Mouse (Mus musculus) retina, postnatal 1 day (tissue): ENCODE measurements around the gene Msx2.

Experiments
- DNase-seq: peaks from one replicate; pipeline ENCODE4 v3.0.0-alpha.2; 2012

Gene Msx2

GRCm38 (mm10) chr13:53464441-53465001 lies 8.4 kb downstream of the Msx2 start:
- DNase-seq = peak; percentile 23

GRCm38 (mm10) chr13:53463946-53464345 lies 8.9 kb downstream of the Msx2 start:
- no peak for DNase-seq

- no peak for DNase-seq
These were observed 9.8 kb downstream of the Msx2 start for GRCm38 (mm10) chr13:53463037-53463436.

- DNase-seq = no peak
These were observed 10.3 kb downstream of the Msx2 start for GRCm38 (mm10) chr13:53462649-53462970.

- peak; percentile 67 for DNase-seq
These were observed 10.8 kb downstream of the Msx2 start for GRCm38 (mm10) chr13:53461855-53462648.

- DNase-seq = no peak
These were observed 11.5 kb downstream of the Msx2 start for GRCm38 (mm10) chr13:53461346-53461745.

- no peak for DNase-seq
These were observed 14.1 kb downstream of the Msx2 start for GRCm38 (mm10) chr13:53458766-53459165.

- DNase-seq = peak; percentile 67
These were observed 17.8 kb downstream of the Msx2 start for GRCm38 (mm10) chr13:53454794-53455672.

GRCm38 (mm10) chr13:53453927-53454326 lies 18.9 kb downstream of the Msx2 start:
- no peak for DNase-seq

- DNase-seq = peak; percentile 52
These were observed 25.3 kb downstream of the Msx2 start for GRCm38 (mm10) chr13:53447609-53448008.

- peak; percentile 64 for DNase-seq
These were observed 29.3 kb downstream of the Msx2 start for GRCm38 (mm10) chr13:53443602-53444001.

GRCm38 (mm10) chr13:53442168-53442980 lies 30.5 kb downstream of the Msx2 start:
- DNase-seq = peak; percentile 57

GRCm38 (mm10) chr13:53441307-53442028 lies 31.4 kb downstream of the Msx2 start:
- DNase-seq = no peak

GRCm38 (mm10) chr13:53439957-53440356 lies 32.9 kb downstream of the Msx2 start:
- DNase-seq = no peak

- DNase-seq = peak; percentile 95
These were observed 46.4 kb downstream of the Msx2 start for GRCm38 (mm10) chr13:53426507-53426906.

GRCm38 (mm10) chr13:53421189-53421588 lies 51.7 kb downstream of the Msx2 start:
- DNase-seq = no peak

GRCm38 (mm10) chr13:53420741-53421140 lies 52.1 kb downstream of the Msx2 start:
- DNase-seq = no peak

- no peak for DNase-seq
These were observed 53.2 kb downstream of the Msx2 start for GRCm38 (mm10) chr13:53419681-53420080.

- DNase-seq = no peak
These were observed 55.2 kb downstream of the Msx2 start for GRCm38 (mm10) chr13:53417701-53418100.
